In genomic region chrX:20946055-20946454, GRCm38 (mm10) we compare ENCODE assay signal across 9 mouse cellular contexts. TPM values are rescaled to one million over a fixed set of nuclear protein-coding genes. Genes with fewer than 3 reads are reported as not detected.
A peak's percentile ranks its signal among the peaks of the same experiment; 100 is the strongest.
DNase-seq lines count a peak whose midpoint lies in the region; ATAC-seq lines count a peak whose summit lies in the region.
"Had no signal": no experiment of that assay in that cellular context is flagged by ENCODE, and none has a peak within 500 bp of the region (broad histone marks: within the 10 kb centered on the region; RNA-seq: fewer than 3 reads in every experiment).

No protein-coding gene starts in this region.

- H3K27me3 ChIP-seq in kidney, embryonic 15.5 days, result no peaks in the 10 kb centered on the region
- H3K27me3 ChIP-seq in neural tube, embryonic 11.5 days (ENCODE audit: control insufficient read depth, insufficient read depth, low read length), result no peaks in the 10 kb centered on the region
- H3K27me3 ChIP-seq: embryonic facial prominence, embryonic 15.5 days had no signal

- H3K4me3 ChIP-seq in kidney, embryonic 15.5 days (replicated peaks), result no peak overlapping the region
- H3K4me3 ChIP-seq in neural tube, embryonic 11.5 days (ENCODE audit: low read depth, low read length), result no peak overlapping the region
- H3K4me3 ChIP-seq: embryonic facial prominence, embryonic 15.5 days had no signal

- peak; percentile 60 for DNase-seq in kidney, adult 18-20 months
- peak; percentile 16 for DNase-seq in MEL-GATA-1-ER (ENCODE audit: extremely low read depth, low read depth)
- DNase-seq in cerebellum, adult 11-12 months, result peak; percentile 53
- peak; percentile 50 for DNase-seq in gastrocnemius, adult 18-20 months (ENCODE audit: low spot score)
- peak; percentile 61 to 76 for DNase-seq in layer of hippocampus, postnatal 14 days (ENCODE audit: low spot score in 2 of 2)
- DNase-seq in neural tube, embryonic 11.5 days (ENCODE audit: low spot score), result peak; percentile 38
- no peak for DNase-seq in yolk sac, embryonic 10.5 days (ENCODE audit: low spot score)

- H3K4me2 ChIP-seq in kidney, embryonic 15.5 days, result no peak overlapping the region
- H3K4me2 ChIP-seq in neural tube, embryonic 11.5 days (ENCODE audit: low read depth), result no peak overlapping the region
- H3K4me2 ChIP-seq: embryonic facial prominence, embryonic 15.5 days had no signal

- H3K4me1 ChIP-seq in kidney, embryonic 15.5 days, result peaks cover 2% of the 10 kb centered on the region; the same call in 1 of the 2 replicates
- H3K4me1 ChIP-seq in neural tube, embryonic 11.5 days (ENCODE audit: control insufficient read depth, insufficient read depth, low read length), result no peaks in the 10 kb centered on the region
- H3K4me1 ChIP-seq: embryonic facial prominence, embryonic 15.5 days had no signal

- H3K36me3 ChIP-seq in kidney, embryonic 15.5 days, result 0 out of 2 replicates have a peak, but pooled peaks cover 6% of the 10 kb centered on the region
- H3K36me3 ChIP-seq in neural tube, embryonic 11.5 days (ENCODE audit: control insufficient read depth, insufficient read depth, low read length), result no peaks in the 10 kb centered on the region
- H3K36me3 ChIP-seq: embryonic facial prominence, embryonic 15.5 days had no signal

- ATAC-seq in kidney, embryonic 15.5 days (replicated peaks; ENCODE audit: low FRiP score), result no peak
- ATAC-seq in neural tube, embryonic 11.5 days (ENCODE audit: insufficient read depth, low FRiP score, low TSS enrichment), result no peak

- no peak overlapping the region for H3K9ac ChIP-seq in kidney, embryonic 15.5 days
- no peak overlapping the region for H3K9ac ChIP-seq in neural tube, embryonic 11.5 days (ENCODE audit: low read length)
- H3K9ac ChIP-seq: embryonic facial prominence, embryonic 15.5 days had no signal

- H3K27ac ChIP-seq in kidney, embryonic 15.5 days, result no peak overlapping the region
- no peak overlapping the region for H3K27ac ChIP-seq in neural tube, embryonic 11.5 days (ENCODE audit: low read depth, low read length)
- H3K27ac ChIP-seq: embryonic facial prominence, embryonic 15.5 days had no signal

- no peaks in the 10 kb centered on the region for H3K9me3 ChIP-seq in kidney, embryonic 15.5 days (replicated peaks)
- H3K9me3 ChIP-seq in neural tube, embryonic 11.5 days (ENCODE audit: control insufficient read depth, low read length), result no peaks in the 10 kb centered on the region
- H3K9me3 ChIP-seq: embryonic facial prominence, embryonic 15.5 days had no signal

- WGBS in kidney, embryonic 15.5 days, result 22% methylated on average over 4 of the region's 4 CpGs
- 10% methylated on average over 4 of the region's 4 CpGs for WGBS in neural tube, embryonic 11.5 days

RNA-seq across cellular contexts. Expression of gene Elk1, which starts 4.4 kb away (rescaled TPM):
- polyA plus RNA-seq in kidney, embryonic 15.5 days (2015; fragmentation: Nextera tagmentation; extraction: Ambion mirVana), result 14.2 and 16.2 TPM in 2 replicates
- total RNA-seq in gastrocnemius, adult 18-20 months (2021), result 1 to 10 TPM; 5.7 to 6.1 TPM
- 10 to 100 TPM; 46.1 to 47.8 TPM for total RNA-seq in layer of hippocampus, postnatal 14 days (2021)
- 6.9 TPM in 2 replicates for polyA plus RNA-seq in neural tube, embryonic 11.5 days (2014; fragmentation: Nextera tagmentation; extraction: Ambion mirVana)

RNA-seq across cellular contexts. Expression of gene Cfp, which starts 14.7 kb away (rescaled TPM):
- polyA plus RNA-seq in kidney, embryonic 15.5 days (2015; fragmentation: Nextera tagmentation; extraction: Ambion mirVana), result 6.1 and 8.2 TPM in 2 replicates
- 1 to 10 TPM; 3.0 to 3.7 TPM for total RNA-seq in gastrocnemius, adult 18-20 months (2021)
- 10 to 100 TPM in 1 of 2 experiments, 1 to 10 TPM in 1; 9.5 to 11.3 TPM for total RNA-seq in layer of hippocampus, postnatal 14 days (2021)
- 3.4 and 4.1 TPM in 2 replicates for polyA plus RNA-seq in neural tube, embryonic 11.5 days (2014; fragmentation: Nextera tagmentation; extraction: Ambion mirVana)

RNA-seq across cellular contexts. Expression of gene Uxt, which starts 15.8 kb away (rescaled TPM):
- 59.7 and 62.0 TPM in 2 replicates for polyA plus RNA-seq in kidney, embryonic 15.5 days (2015; fragmentation: Nextera tagmentation; extraction: Ambion mirVana)
- total RNA-seq in gastrocnemius, adult 18-20 months (2021), result 10 to 100 TPM; 34.9 to 35.0 TPM
- total RNA-seq in layer of hippocampus, postnatal 14 days (2021), result 10 to 100 TPM in 1 of 2 experiments, 1 to 10 TPM in 1; 9.4 to 11.3 TPM
- polyA plus RNA-seq in neural tube, embryonic 11.5 days (2014; fragmentation: Nextera tagmentation; extraction: Ambion mirVana), result 50.2 and 52.8 TPM in 2 replicates

RNA-seq across cellular contexts. Expression of gene Syn1, which starts 25.3 kb away (rescaled TPM):
- 0.44 and 0.70 TPM in 2 replicates for polyA plus RNA-seq in kidney, embryonic 15.5 days (2015; fragmentation: Nextera tagmentation; extraction: Ambion mirVana)
- total RNA-seq in gastrocnemius, adult 18-20 months (2021), result under 1 TPM; 0.07 TPM
- total RNA-seq in layer of hippocampus, postnatal 14 days (2021), result 100 to 1,000 TPM; 552 to 553 TPM
- polyA plus RNA-seq in neural tube, embryonic 11.5 days (2014; fragmentation: Nextera tagmentation; extraction: Ambion mirVana), result 17.1 and 21.4 TPM in 2 replicates

Comparison
In these comparisons a context has a peak if more than half of its experiments do, and no peak if none do; other contexts are left out.
1. RNA of gene Elk1, which starts 4.4 kb away (total RNA-seq): 46.1 to 47.8 TPM in layer of hippocampus, postnatal 14 days; 5.7 to 6.1 TPM in gastrocnemius, adult 18-20 months; every median in the first group is over 4 times any median in the second.